Mouse (Mus musculus): ENCODE results near the gene Cyth3.

Cyth3 gene

GRCm38 (mm10) chr5:143616657-143617329 lies 5.5 kb upstream of the Cyth3 start:
- no peak for DNase-seq

DNA sequence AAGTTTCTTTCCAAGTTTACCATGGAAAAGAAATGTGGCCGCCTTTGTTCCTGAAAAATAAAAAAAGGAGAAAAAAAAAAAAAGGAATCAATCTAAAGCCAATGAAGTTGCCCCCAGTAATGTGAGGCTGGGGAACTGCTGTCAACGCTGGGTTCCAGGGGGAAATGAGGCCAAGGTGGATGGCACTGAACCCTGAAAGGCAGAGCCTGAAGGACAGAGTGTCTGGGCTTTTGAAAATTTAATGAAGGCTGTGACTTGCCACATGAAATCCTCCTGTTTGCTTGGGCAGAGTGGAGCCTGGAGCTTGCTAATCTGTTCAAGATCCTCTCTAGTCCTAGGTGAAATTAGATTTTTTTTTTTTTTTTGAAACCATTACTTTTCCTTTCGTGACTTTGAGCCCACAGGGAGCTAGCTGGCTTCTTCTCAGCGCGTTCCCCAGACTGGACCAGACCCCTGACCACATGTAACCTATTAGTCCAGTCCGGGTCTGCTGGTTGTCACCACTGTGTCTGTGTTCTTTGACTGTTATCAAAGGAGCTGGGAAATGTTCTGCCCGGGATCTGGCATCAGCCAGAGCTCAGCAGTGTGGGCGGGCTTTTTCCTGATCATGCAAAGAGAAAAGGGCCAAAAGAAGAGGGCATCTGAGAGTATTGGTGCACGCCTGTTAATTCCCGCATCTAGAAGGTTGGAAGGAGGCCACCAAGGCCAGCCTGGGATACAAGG lies 4.6 kb upstream of the Cyth3 start:
- no peak for DNase-seq

GRCm38 (mm10) chr5:143618585-143618984 lies 3.7 kb upstream of the Cyth3 start:
- DNase-seq: no peak

GRCm38 (mm10) chr5:143620196-143620595 lies 2.1 kb upstream of the Cyth3 start:
- no peak for DNase-seq

- no peak for DNase-seq
Measured at GRCm38 (mm10) chr5:143620941-143621340, 1.3 kb upstream of the Cyth3 start.

GRCm38 (mm10) chr5:143622623-143623150 lies 440 bp downstream of the Cyth3 start:
- no peak for DNase-seq

- no peak for DNase-seq
Measured at GRCm38 (mm10) chr5:143623356-143624295, 1.4 kb downstream of the Cyth3 start.

- DNase-seq: no peak
Measured at GRCm38 (mm10) chr5:143624449-143624848, 2.2 kb downstream of the Cyth3 start.

- no peak for DNase-seq
Measured at GRCm38 (mm10) chr5:143625497-143625896, 3.2 kb downstream of the Cyth3 start.

- no peak for DNase-seq
Measured at GRCm38 (mm10) chr5:143625940-143626588, 3.8 kb downstream of the Cyth3 start.

DNA sequence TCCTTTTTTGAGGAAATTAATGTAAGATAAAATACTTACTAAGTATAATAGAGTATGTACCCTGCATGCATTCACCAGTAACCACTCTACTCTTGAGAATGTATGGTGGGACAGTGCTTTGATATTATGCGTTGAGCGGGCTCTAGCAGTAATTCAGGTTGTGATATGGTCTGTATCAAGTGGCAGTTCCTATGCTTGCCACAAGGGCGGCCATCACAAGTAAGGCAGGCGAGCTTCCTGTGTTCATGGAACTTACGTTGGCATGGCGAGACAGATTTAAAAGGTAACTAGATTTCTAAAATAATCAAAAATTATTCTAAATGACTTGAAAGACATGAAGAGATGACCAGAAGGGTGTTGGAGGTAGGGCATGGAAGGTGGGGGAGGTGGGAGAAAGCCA lies 5.3 kb downstream of the Cyth3 start:
- peak in 1 of 2 experiments; percentile 11 for DNase-seq

DNA sequence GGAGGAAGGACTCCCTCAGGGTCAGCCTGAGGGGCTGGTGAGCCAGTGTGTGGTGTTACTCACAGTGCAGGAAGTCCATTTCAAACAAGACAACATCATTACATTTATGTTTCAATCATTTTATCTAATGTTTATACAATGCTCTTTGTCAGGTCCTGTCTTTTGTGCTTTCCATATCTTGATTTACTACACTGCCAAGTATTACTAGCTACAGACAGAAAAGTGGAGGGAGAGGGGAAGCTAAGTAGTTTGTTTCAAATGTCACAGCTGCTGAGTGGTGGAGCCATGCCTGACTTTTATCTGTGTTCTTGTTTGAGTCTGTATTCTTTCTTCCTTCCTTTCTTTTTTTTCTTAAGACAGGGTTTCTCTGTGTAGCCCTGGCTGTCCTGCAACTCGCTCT lies 5.7 kb downstream of the Cyth3 start:
- DNase-seq: no peak

- DNase-seq: no peak
Measured at GRCm38 (mm10) chr5:143629686-143630085, 7.4 kb downstream of the Cyth3 start.

DNA sequence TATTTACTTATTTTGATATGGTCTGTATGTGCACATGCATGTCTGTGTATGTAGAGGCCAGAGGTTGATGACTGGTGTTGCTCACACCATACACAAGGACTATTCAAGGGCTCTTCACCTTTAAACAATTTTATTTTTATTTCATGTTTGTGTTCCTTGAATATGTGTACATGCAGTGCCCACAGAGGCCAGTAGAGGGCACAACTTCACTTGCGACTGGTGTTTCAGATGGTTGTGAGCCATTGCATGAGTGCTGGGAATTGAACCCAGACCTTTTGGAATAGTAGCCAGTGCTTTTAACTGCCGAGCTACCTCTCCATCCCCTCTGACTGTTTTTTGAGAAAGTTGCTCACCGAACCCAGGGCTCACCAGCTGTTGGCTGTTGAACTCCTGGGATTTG lies 8.0 kb downstream of the Cyth3 start:
- DNase-seq: peak in 1 of 2 experiments; percentile 14

GRCm38 (mm10) chr5:143630738-143631137 lies 8.5 kb downstream of the Cyth3 start:
- DNase-seq: no peak

DNA sequence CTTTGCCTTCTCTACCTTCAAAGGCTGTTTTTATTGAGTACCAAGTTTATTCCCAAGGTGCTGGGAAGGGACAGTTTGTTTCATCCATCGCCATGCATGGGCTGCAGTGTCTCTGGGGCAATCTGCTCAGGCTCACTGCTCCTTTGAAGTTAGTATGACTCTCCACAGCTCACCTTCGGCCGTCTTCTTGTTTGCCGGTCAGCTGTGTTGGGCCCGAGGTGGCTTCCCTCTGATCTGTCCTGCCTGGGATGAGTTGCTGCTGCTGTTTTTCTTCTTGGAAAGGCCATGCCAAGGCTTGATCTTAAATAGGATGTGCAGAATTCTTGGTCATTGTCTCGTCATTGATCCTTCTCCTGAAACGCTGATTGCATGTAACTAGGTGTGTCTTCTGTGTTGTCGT lies 9.3 kb downstream of the Cyth3 start:
- DNase-seq: no peak

DNA sequence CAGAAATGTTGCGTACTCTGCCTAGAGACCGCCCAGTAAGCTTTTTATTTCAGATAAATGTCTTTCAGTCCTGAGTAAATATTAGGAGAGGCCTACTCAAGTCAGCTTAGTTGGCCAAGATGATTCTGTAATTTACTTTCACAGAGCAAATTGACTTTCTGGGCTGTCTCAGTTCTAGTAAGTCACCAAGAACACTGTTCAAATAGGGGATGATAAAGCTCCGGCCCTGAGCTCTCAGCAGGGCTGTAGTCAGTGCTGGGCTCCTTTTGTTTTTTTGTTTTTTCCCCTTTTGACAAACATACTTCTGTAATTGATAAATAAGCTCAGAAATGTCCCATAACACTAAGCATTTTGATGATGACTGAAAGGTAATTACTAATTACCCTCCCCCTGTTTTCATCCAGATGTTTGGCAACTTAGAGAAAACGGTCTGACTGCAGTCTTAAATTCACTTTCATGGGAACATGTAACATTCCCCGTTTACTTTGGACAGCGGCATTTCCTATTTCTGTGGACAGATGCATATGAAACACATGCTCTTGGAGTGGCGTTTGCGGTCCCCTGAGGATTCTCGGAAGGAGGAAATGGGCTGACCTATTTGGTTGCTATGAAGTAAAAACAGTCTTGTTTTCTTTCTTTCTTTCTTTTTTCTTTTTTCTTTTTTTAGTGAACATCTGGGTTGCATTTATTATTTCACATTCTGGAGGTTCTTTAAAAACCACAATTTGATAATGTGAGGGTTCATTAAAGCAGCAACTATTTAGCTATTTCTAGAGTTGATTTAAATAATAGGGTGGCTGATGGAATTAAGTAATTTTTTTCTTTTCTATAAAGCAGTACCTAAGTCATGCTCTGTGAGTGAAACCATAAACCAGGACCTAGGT lies 10.7 kb downstream of the Cyth3 start:
- DNase-seq: no peak

GRCm38 (mm10) chr5:143633558-143633871 lies 11.3 kb downstream of the Cyth3 start:
- no peak for DNase-seq

GRCm38 (mm10) chr5:143633877-143634276 lies 11.6 kb downstream of the Cyth3 start:
- no peak for DNase-seq

- no peak for DNase-seq
Measured at GRCm38 (mm10) chr5:143634550-143635112, 12.4 kb downstream of the Cyth3 start.

GRCm38 (mm10) chr5:143635358-143635757 lies 13.1 kb downstream of the Cyth3 start:
- DNase-seq: no peak

Measured in thymus, postnatal 36 days (tissue).